Mouse (Mus musculus) olfactory bulb, adult 2 months (tissue): ENCODE data around the gene Mospd3.

ENCODE experiments used
- CTCF ChIP-seq: fragments of 200-500 bp; IDR thresholded peaks from 2 replicates; pipeline ENCODE4 v1.5.1; 2012; ENCODE audit warnings: low read depth, mild to moderate bottlenecking, low read length, moderate library complexity; ENCODE audit not compliant: insufficient read depth
- POLR2A ChIP-seq: fragments of 200-500 bp; IDR thresholded peaks from 2 replicates; pipeline ENCODE4 v1.6.1; 2012; ENCODE audit warnings: mild to moderate bottlenecking, low read depth, low read length, moderate library complexity; ENCODE audit not compliant: insufficient read depth

GRCm38 (mm10) chr5:137598100-137598826, 2.6 kb downstream of the Mospd3 start:
- TF ChIP-seq CTCF (no peak), POLR2A (no peak)
